Mouse (Mus musculus) heart, embryonic 14.5 days (tissue): ENCODE measurements around the gene Lin28b. TPM values are rescaled to one million over a fixed set of nuclear protein-coding genes. Genes with fewer than 3 reads are reported as not detected.

ENCODE experiments used
- polyA plus RNA-seq: library from polyadenylated mRNA; unstranded; fragments of >200 nt; fragmentation: Nextera tagmentation; extraction: Ambion mirVana; gene quantifications from 2 replicates; pipeline ENCODE4 v1.2.1, GENCODE M21; 2014

The Lin28b gene
- polyA plus RNA-seq, 1 experiment from 2014 or later = 3.0 TPM

Other genes starting within 250 kb of the Lin28b start
- gene Bves, start 150.6 kb downstream of the Lin28b start, polyA plus RNA-seq = 123 and 138 TPM in 2 replicates
- gene Hace1, start 91.4 kb upstream of the Lin28b start, polyA plus RNA-seq = 14.9 and 16.9 TPM in 2 replicates